ENCODE assay signal across 10 mouse cellular contexts in genomic region chr8:104434826-104435354, GRCm38 (mm10). TPM values are rescaled to one million over a fixed set of nuclear protein-coding genes. Genes with fewer than 3 reads are reported as not detected.
DNase-seq lines count a peak whose midpoint lies in the region; ATAC-seq lines count a peak whose summit lies in the region.
"Had no signal": no experiment of that assay in that cellular context is flagged by ENCODE, and none has a peak within 500 bp of the region (broad histone marks: within the 10 kb centered on the region; RNA-seq: fewer than 3 reads in every experiment).

No protein-coding gene starts in this region.

- H3K4me3 ChIP-seq in forebrain, embryonic 15.5 days: no peak overlapping the region
- H3K4me3 ChIP-seq in forebrain, embryonic 14.5 days (ENCODE audit: low read depth, low read length): no peak overlapping the region
- no peak overlapping the region for H3K4me3 ChIP-seq in liver, embryonic 12.5 days
- H3K4me3 ChIP-seq in liver, embryonic 11.5 days (ENCODE audit: low read depth, low read length): no peak overlapping the region
- H3K4me3 ChIP-seq in intestine, embryonic 16.5 days (ENCODE audit: low read length): no peak overlapping the region
- H3K4me3 ChIP-seq: embryonic facial prominence, embryonic 12.5 days; myocyte had no signal

- H3K27ac ChIP-seq in forebrain, embryonic 15.5 days (replicated peaks): peak overlapping the region; percentile 88; the same call in 1 of the 2 replicates
- H3K27ac ChIP-seq in forebrain, embryonic 14.5 days (ENCODE audit: low read depth, low read length): no peak overlapping the region
- no peak overlapping the region for H3K27ac ChIP-seq in liver, embryonic 12.5 days
- no peak overlapping the region for H3K27ac ChIP-seq in liver, embryonic 11.5 days (ENCODE audit: low read depth, low read length)
- H3K27ac ChIP-seq in intestine, embryonic 16.5 days (ENCODE audit: low read length): no peak overlapping the region
- H3K27ac ChIP-seq: embryonic facial prominence, embryonic 12.5 days had no signal

- no peaks in the 10 kb centered on the region for H3K27me3 ChIP-seq in forebrain, embryonic 15.5 days
- no peaks in the 10 kb centered on the region for H3K27me3 ChIP-seq in forebrain, embryonic 14.5 days (replicated peaks; ENCODE audit: control insufficient read depth, insufficient read depth, low read length)
- H3K27me3 ChIP-seq in liver, embryonic 12.5 days (replicated peaks): no peaks in the 10 kb centered on the region
- no peaks in the 10 kb centered on the region for H3K27me3 ChIP-seq in liver, embryonic 11.5 days (replicated peaks; ENCODE audit: control insufficient read depth, insufficient read depth, low read length)
- H3K27me3 ChIP-seq in intestine, embryonic 16.5 days (replicated peaks; ENCODE audit: control insufficient read depth, insufficient read depth, low read length): no peaks in the 10 kb centered on the region
- H3K27me3 ChIP-seq: embryonic facial prominence, embryonic 12.5 days had no signal

- WGBS in forebrain, embryonic 15.5 days: 81% methylated on average over 18 of the region's 18 CpGs
- WGBS in forebrain, embryonic 14.5 days: 83% methylated on average over 18 of the region's 18 CpGs
- WGBS in liver, embryonic 12.5 days (ENCODE audit: insufficient replicate concordance): 86% methylated on average over 18 of the region's 18 CpGs
- 91% methylated on average over 18 of the region's 18 CpGs for WGBS in liver, embryonic 11.5 days
- 86% methylated on average over 18 of the region's 18 CpGs for WGBS in intestine, embryonic 16.5 days

- H3K9ac ChIP-seq in forebrain, embryonic 15.5 days (replicated peaks): no peak overlapping the region
- H3K9ac ChIP-seq in forebrain, embryonic 14.5 days (ENCODE audit: low read length): no peak overlapping the region
- H3K9ac ChIP-seq in liver, embryonic 12.5 days: no peak overlapping the region
- no peak overlapping the region for H3K9ac ChIP-seq in liver, embryonic 11.5 days (ENCODE audit: low read depth, low read length)
- no peak overlapping the region for H3K9ac ChIP-seq in intestine, embryonic 16.5 days (ENCODE audit: low read depth, low read length)
- H3K9ac ChIP-seq: embryonic facial prominence, embryonic 12.5 days had no signal

- peaks cover 79% of the 10 kb centered on the region for H3K36me3 ChIP-seq in forebrain, embryonic 15.5 days
- H3K36me3 ChIP-seq in forebrain, embryonic 14.5 days (ENCODE audit: control insufficient read depth, insufficient read depth, low read length): peaks cover 95% of the 10 kb centered on the region
- peaks cover 96% of the 10 kb centered on the region for H3K36me3 ChIP-seq in liver, embryonic 12.5 days
- peaks cover 58% of the 10 kb centered on the region for H3K36me3 ChIP-seq in liver, embryonic 11.5 days (ENCODE audit: control insufficient read depth, insufficient read depth, low read length)
- peaks cover 30% of the 10 kb centered on the region for H3K36me3 ChIP-seq in intestine, embryonic 16.5 days (ENCODE audit: control insufficient read depth, insufficient read depth, low read length)

- 0 out of 2 replicates have a peak, but pooled peaks have one; percentile 27 for ATAC-seq in forebrain, embryonic 15.5 days (replicated peaks)
- ATAC-seq in forebrain, embryonic 14.5 days: no peak
- no peak for ATAC-seq in liver, embryonic 12.5 days
- ATAC-seq in liver, embryonic 11.5 days (replicated peaks; ENCODE audit: low FRiP score): no peak
- ATAC-seq in intestine, embryonic 16.5 days: 0 out of 2 replicates have a peak, but pooled peaks have one; percentile 16

- H3K9me3 ChIP-seq in forebrain, embryonic 15.5 days: no peaks in the 10 kb centered on the region
- H3K9me3 ChIP-seq in forebrain, embryonic 14.5 days (replicated peaks; ENCODE audit: control insufficient read depth, low read length): no peaks in the 10 kb centered on the region
- no peaks in the 10 kb centered on the region for H3K9me3 ChIP-seq in liver, embryonic 12.5 days (replicated peaks)
- no peaks in the 10 kb centered on the region for H3K9me3 ChIP-seq in liver, embryonic 11.5 days (ENCODE audit: control insufficient read depth, low read length)
- no peaks in the 10 kb centered on the region for H3K9me3 ChIP-seq in intestine, embryonic 16.5 days (ENCODE audit: control insufficient read depth, low read length)
- H3K9me3 ChIP-seq: embryonic facial prominence, embryonic 12.5 days had no signal

- H3K4me1 ChIP-seq in forebrain, embryonic 15.5 days: peaks cover 32% of the 10 kb centered on the region
- H3K4me1 ChIP-seq in forebrain, embryonic 14.5 days (ENCODE audit: control insufficient read depth, insufficient read depth, low read length): peaks cover 9% of the 10 kb centered on the region
- H3K4me1 ChIP-seq in liver, embryonic 12.5 days: peaks cover 25% of the 10 kb centered on the region
- H3K4me1 ChIP-seq in liver, embryonic 11.5 days (replicated peaks; ENCODE audit: control insufficient read depth, insufficient read depth, low read length): peaks cover 7% of the 10 kb centered on the region
- peaks cover 6% of the 10 kb centered on the region; the same call in 1 of the 2 replicates for H3K4me1 ChIP-seq in intestine, embryonic 16.5 days (ENCODE audit: control insufficient read depth, insufficient read depth, low read length)
- H3K4me1 ChIP-seq: embryonic facial prominence, embryonic 12.5 days had no signal

- no peak for DNase-seq in forebrain, embryonic 14.5 days (ENCODE audit: low spot score)
- DNase-seq in liver, embryonic 11.5 days (ENCODE audit: low spot score): no peak
- peak; percentile 32 for DNase-seq in cerebellum, adult 11 months
- no peak for DNase-seq in adrenal gland, adult 8-10 months
- no peak for DNase-seq in adrenal gland, postnatal 14 days

- no peak overlapping the region for H3K4me2 ChIP-seq in forebrain, embryonic 15.5 days (replicated peaks)
- H3K4me2 ChIP-seq in forebrain, embryonic 14.5 days (ENCODE audit: low read length): no peak overlapping the region
- H3K4me2 ChIP-seq in liver, embryonic 12.5 days: peak overlapping the region; percentile 45
- H3K4me2 ChIP-seq in liver, embryonic 11.5 days: no peak overlapping the region
- no peak overlapping the region for H3K4me2 ChIP-seq in intestine, embryonic 16.5 days (ENCODE audit: low read depth, low read length)
- H3K4me2 ChIP-seq: embryonic facial prominence, embryonic 12.5 days had no signal

RNA-seq across cellular contexts. Expression of gene Dync1li2, which starts 8.0 kb away (rescaled TPM):
- 124 and 128 TPM in 2 replicates for polyA plus RNA-seq in forebrain, embryonic 15.5 days (2015; fragmentation: Nextera tagmentation; extraction: Ambion mirVana)
- polyA plus RNA-seq in forebrain, embryonic 14.5 days (2014; fragmentation: Nextera tagmentation; extraction: Ambion mirVana): 61.1 and 74.0 TPM in 2 replicates
- polyA plus RNA-seq in liver, embryonic 12.5 days (2016; fragmentation: Nextera tagmentation; extraction: Ambion mirVana): 22.8 and 25.2 TPM in 2 replicates
- 31.4 and 33.1 TPM in 2 replicates for polyA plus RNA-seq in liver, embryonic 11.5 days (2014; fragmentation: Nextera tagmentation; extraction: Ambion mirVana)
- polyA plus RNA-seq in intestine, embryonic 16.5 days (2015; fragmentation: Nextera tagmentation; extraction: Ambion mirVana): 38.7 and 39.7 TPM in 2 replicates
- total RNA-seq in adrenal gland, adult 8-10 months (2022): 100 to 1,000 TPM; 115 to 200 (median 123) TPM
- total RNA-seq in adrenal gland, postnatal 14 days (2021): 93.9 and 128 TPM in 2 replicates

RNA-seq across cellular contexts. Expression of gene Cmtm4, which starts 39.3 kb away (rescaled TPM):
- polyA plus RNA-seq in forebrain, embryonic 15.5 days (2015; fragmentation: Nextera tagmentation; extraction: Ambion mirVana): 2.6 and 2.9 TPM in 2 replicates
- 3.5 and 3.7 TPM in 2 replicates for polyA plus RNA-seq in forebrain, embryonic 14.5 days (2014; fragmentation: Nextera tagmentation; extraction: Ambion mirVana)
- polyA plus RNA-seq in liver, embryonic 12.5 days (2016; fragmentation: Nextera tagmentation; extraction: Ambion mirVana): 0.67 and 0.68 TPM in 2 replicates
- 1.2 and 1.3 TPM in 2 replicates for polyA plus RNA-seq in liver, embryonic 11.5 days (2014; fragmentation: Nextera tagmentation; extraction: Ambion mirVana)
- 4.2 and 5.1 TPM in 2 replicates for polyA plus RNA-seq in intestine, embryonic 16.5 days (2015; fragmentation: Nextera tagmentation; extraction: Ambion mirVana)
- total RNA-seq in adrenal gland, adult 8-10 months (2022): 10 to 100 TPM; 41.3 to 57.6 (median 54.9) TPM
- total RNA-seq in adrenal gland, postnatal 14 days (2021): 36.8 and 40.9 TPM in 2 replicates

Comparison
In these comparisons a context has a peak if more than half of its experiments do, and no peak if none do; other contexts are left out.
1. ATAC-seq: peak in forebrain, embryonic 15.5 days (single experiment) and intestine, embryonic 16.5 days (single experiment); none in forebrain, embryonic 14.5 days (single experiment), liver, embryonic 12.5 days (single experiment) and liver, embryonic 11.5 days (single experiment).